Mouse (Mus musculus) limb, embryonic 11.5 days (tissue): ENCODE measurements around the gene Fbxl14. TPM values are rescaled to one million over a fixed set of nuclear protein-coding genes. Genes with fewer than 3 reads are reported as not detected.
"Not testable (repeated sequence)": the region's sequence is repeated elsewhere in the genome, so short reads cannot be mapped to it uniquely, and the experiment has no call there.

ENCODE experiments used
- ATAC-seq: fragments of 200-750 bp; cut with Nextera tagmentation; 2 replicates; pipeline ENCODE4 v1.8.0; 2017; ENCODE audit warnings: low read depth; ENCODE audit not compliant: insufficient number of reproducible peaks, low FRiP score, low TSS enrichment
- DNase-seq: peaks from one replicate; pipeline ENCODE4 v3.0.0-alpha.2; 2015; ENCODE audit warnings: low spot score
- H3K27ac ChIP-seq: fragments of 300-500 bp; sonication (generic); replicated peaks from 2 replicates; pipeline ENCODE4 v1.5.1; 2014; ENCODE audit warnings: low read depth, mild to moderate bottlenecking, low read length
- H3K27me3 ChIP-seq: fragments of 300-500 bp; sonication (generic); 2 replicates; pipeline ENCODE4 v1.6.1; 2014; ENCODE audit warnings: mild to moderate bottlenecking, low read length, mixed read lengths; ENCODE audit not compliant: control insufficient read depth, insufficient read depth
- H3K36me3 ChIP-seq: fragments of 300-500 bp; sonication (generic); 2 replicates; pipeline ENCODE4 v1.6.1; 2014; ENCODE audit warnings: mild to moderate bottlenecking, low read length, moderate library complexity, mixed read lengths; ENCODE audit not compliant: control insufficient read depth, insufficient read depth
- H3K4me1 ChIP-seq: fragments of 300-500 bp; sonication (generic); 2 replicates; pipeline ENCODE4 v1.6.1; 2014; ENCODE audit warnings: low read length, mixed read lengths; ENCODE audit not compliant: control insufficient read depth, insufficient read depth
- H3K4me2 ChIP-seq: fragments of 300-500 bp; sonication (generic); 2 replicates; pipeline ENCODE4 v1.6.1; 2014; ENCODE audit warnings: low read depth, mild to moderate bottlenecking, moderate library complexity; ENCODE audit not compliant: severe bottlenecking
- H3K4me3 ChIP-seq: fragments of 300-500 bp; sonication (generic); 2 replicates; pipeline ENCODE4 v1.5.1; 2014; ENCODE audit warnings: low read depth, low read length
- H3K9ac ChIP-seq: fragments of 300-500 bp; sonication (generic); 2 replicates; pipeline ENCODE4 v1.6.1; 2014; ENCODE audit warnings: mild to moderate bottlenecking, low read length
- H3K9me3 ChIP-seq: fragments of 300-500 bp; sonication (generic); 2 replicates; pipeline ENCODE4 v1.6.1; 2016; ENCODE audit warnings: low read length; ENCODE audit not compliant: control insufficient read depth
- WGBS: fragments of 180-500 bp; shearing (Covaris S2); extraction: QIAGEN DNeasy Blood & Tissue Kit; methylation state at CpG from one replicate; pipeline ENCODE4 v1.1.7; 2014; 5-methylcytosine and 5-hydroxymethylcytosine counted together
- polyA plus RNA-seq: library from polyadenylated mRNA; unstranded; fragments of >200 nt; fragmentation: Nextera tagmentation; extraction: Ambion mirVana; gene quantifications from 2 replicates; pipeline ENCODE4 v1.2.1, GENCODE M21; 2014

Gene Fbxl14
- polyA plus RNA-seq, 1 experiment from 2014 or later: 6.7 TPM

GRCm38 (mm10) chr6:119475988-119476387, 3.5 kb upstream of the Fbxl14 start:
- no peaks in the 10 kb centered on the region for H3K9me3 ChIP-seq
- ATAC-seq: no peak
- WGBS: 84% methylated on average over 6 of the region's 6 CpGs
- no peaks in the 10 kb centered on the region for H3K36me3 ChIP-seq
- H3K4me3 ChIP-seq: no peak overlapping the region
- H3K27ac ChIP-seq: no peak overlapping the region
- H3K9ac ChIP-seq: no peak overlapping the region
- DNase-seq: no peak
- H3K4me1 ChIP-seq: peaks cover 14% of the 10 kb centered on the region
- no peaks in the 10 kb centered on the region for H3K27me3 ChIP-seq
- no peak overlapping the region for H3K4me2 ChIP-seq

- H3K4me2 ChIP-seq: no peak overlapping the region; the same call in 1 of the 2 replicates
- no peak for DNase-seq
- no peaks in the 10 kb centered on the region for H3K27me3 ChIP-seq
- ATAC-seq: no peak
- H3K9me3 ChIP-seq: no peaks in the 10 kb centered on the region
- H3K9ac ChIP-seq: 0 out of 2 replicates have a peak overlapping the region, but pooled peaks have one; percentile 2
- H3K36me3 ChIP-seq: no peaks in the 10 kb centered on the region
- no peak overlapping the region for H3K27ac ChIP-seq
- peaks cover 14% of the 10 kb centered on the region for H3K4me1 ChIP-seq
- no peak overlapping the region for H3K4me3 ChIP-seq
- WGBS: 32% methylated on average over 13 of the region's 13 CpGs
These were observed 1.7 kb upstream of the Fbxl14 start for GRCm38 (mm10) chr6:119477686-119478310.

GRCm38 (mm10) chr6:119478560-119479342, 717 bp upstream of the Fbxl14 start:
- 2% methylated on average over 49 of the region's 49 CpGs for WGBS
- H3K27ac ChIP-seq: peak overlapping the region; percentile 99
- H3K9me3 ChIP-seq: no peaks in the 10 kb centered on the region
- peak overlapping the region; percentile 88 for H3K4me3 ChIP-seq
- H3K27me3 ChIP-seq: no peaks in the 10 kb centered on the region
- H3K4me1 ChIP-seq: peaks cover 21% of the 10 kb centered on the region
- DNase-seq: peak; percentile 90
- no peaks in the 10 kb centered on the region; the same call in 1 of the 2 replicates for H3K36me3 ChIP-seq
- ATAC-seq: peak; percentile 87
- peak overlapping the region; percentile 96 for H3K4me2 ChIP-seq
- peak overlapping the region; percentile 98 for H3K9ac ChIP-seq

- Histone ChIP-seq H3K9me3 (no peaks in the 10 kb centered on the region), H3K9ac (peak overlapping the region; percentile 98), H3K4me2 (peak overlapping the region; percentile 96), H3K4me3 (peak overlapping the region; percentile 88), H3K36me3 (peaks cover 3% of the 10 kb centered on the region), H3K27ac (peak overlapping the region; percentile 99), H3K4me1 (peaks cover 30% of the 10 kb centered on the region), H3K27me3 (no peaks in the 10 kb centered on the region)
- ATAC-seq (peak; percentile 27; the same call in 1 of the 2 replicates), DNase-seq (peak; percentile 74)
- under 1% methylated on average over 70 of the region's 70 CpGs for WGBS
These were observed 623 bp downstream of the Fbxl14 start for GRCm38 (mm10) chr6:119479876-119480705.

GRCm38 (mm10) chr6:119480706-119481331, 1.4 kb downstream of the Fbxl14 start:
- H3K9me3 ChIP-seq: no peaks in the 10 kb centered on the region
- peak; percentile 59 for DNase-seq
- no peak for ATAC-seq
- peaks cover 30% of the 10 kb centered on the region for H3K4me1 ChIP-seq
- peak overlapping the region; percentile 88 for H3K4me3 ChIP-seq
- H3K4me2 ChIP-seq: peak overlapping the region; percentile 96
- WGBS: 0% methylated on average over 33 of the region's 33 CpGs
- no peaks in the 10 kb centered on the region for H3K27me3 ChIP-seq
- H3K27ac ChIP-seq: no peak overlapping the region
- H3K9ac ChIP-seq: peak overlapping the region; percentile 98
- H3K36me3 ChIP-seq: peaks cover 3% of the 10 kb centered on the region

GRCm38 (mm10) chr6:119481741-119482390, 2.4 kb downstream of the Fbxl14 start:
- not testable (repeated sequence) for ATAC-seq, H3K36me3 ChIP-seq, H3K9me3 ChIP-seq, H3K27me3 ChIP-seq, H3K9ac ChIP-seq, H3K27ac ChIP-seq
- DNase-seq: peak; percentile 52
- peaks cover 30% of the 10 kb centered on the region for H3K4me1 ChIP-seq
- H3K4me2 ChIP-seq: peak overlapping the region; percentile 96
- WGBS: 4% methylated on average over 10 of the region's 10 CpGs
- H3K4me3 ChIP-seq: peak overlapping the region; percentile 9

GRCm38 (mm10) chr6:119482958-119483600, 3.6 kb downstream of the Fbxl14 start:
- Histone ChIP-seq H3K9ac (no peak overlapping the region), H3K4me1 (peaks cover 21% of the 10 kb centered on the region), H3K36me3 (peaks cover 3% of the 10 kb centered on the region), H3K9me3 (no peaks in the 10 kb centered on the region), H3K4me3 (peak overlapping the region; percentile 2; the same call in 1 of the 2 replicates), H3K27me3 (no peaks in the 10 kb centered on the region), H3K27ac (no peak overlapping the region), H3K4me2 (peak overlapping the region; percentile 36; the same call in 1 of the 2 replicates)
- DNase-seq (peak; percentile 78), ATAC-seq (no peak)
- 38% methylated on average over 16 of the region's 16 CpGs for WGBS
